Comparison of ENCODE assay signal across 9 mouse cellular contexts in the genomic region with DNA sequence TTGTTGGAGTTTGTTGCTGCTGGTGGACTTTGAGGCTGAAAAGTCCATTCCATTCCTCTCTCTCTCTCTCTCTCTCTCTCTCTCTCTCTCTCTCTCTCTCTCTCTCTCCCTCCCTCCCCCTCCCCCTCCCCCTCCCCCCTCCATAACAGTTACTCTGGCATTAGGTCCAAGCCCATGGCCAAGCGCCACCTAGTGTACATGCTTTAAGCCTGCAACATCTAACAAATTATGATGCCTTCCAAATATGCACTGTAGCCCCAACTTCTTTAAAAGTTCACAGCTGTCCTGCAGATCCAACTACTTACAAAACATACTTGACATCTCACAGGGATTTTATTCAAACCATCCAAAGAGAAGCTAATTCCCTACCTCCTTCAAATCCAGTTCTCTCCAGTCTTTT. TPM values are rescaled to one million over a fixed set of nuclear protein-coding genes. Genes with fewer than 3 reads are reported as not detected.
A peak's percentile ranks its signal among the peaks of the same experiment; 100 is the strongest.
DNase-seq lines count a peak whose midpoint lies in the region; ATAC-seq and TF ChIP-seq lines count a peak whose summit lies in the region.
"Had no signal": no experiment of that assay in that cellular context is flagged by ENCODE, and none has a peak within 500 bp of the region (broad histone marks: within the 10 kb centered on the region; RNA-seq: fewer than 3 reads in every experiment).

No protein-coding gene starts in this region.

- peak; percentile 36 for DNase-seq in intestine, embryonic 14.5 days (ENCODE audit: low spot score)
- DNase-seq in 416B (ENCODE audit: low read depth) (peak; percentile 41), CH12.LX (ENCODE audit: extremely low read depth) (peak; percentile 45)
- DNase-seq in heart, postnatal 4 days = peak; percentile 70
- no peak for DNase-seq in urinary bladder, postnatal 10 days (ENCODE audit: low spot score)
- no peak for DNase-seq in layer of hippocampus, adult 9-10 months (ENCODE audit: low spot score)

- no peak overlapping the region for H3K4me2 ChIP-seq in intestine, embryonic 14.5 days (ENCODE audit: low read length)
- H3K4me2 ChIP-seq in intestine, embryonic 16.5 days (ENCODE audit: low read depth, low read length) = no peak overlapping the region
- no peak overlapping the region for H3K4me2 ChIP-seq in CH12.LX (ENCODE audit: insufficient read depth, low read depth, poor library complexity, severe bottlenecking)
- H3K4me2 ChIP-seq: embryonic facial prominence, embryonic 12.5 days; limb, embryonic 13.5 days had no signal

- no peaks in the 10 kb centered on the region for H3K79me2 ChIP-seq in CH12.LX (replicated peaks; ENCODE audit: control insufficient read depth, extremely low read depth, insufficient read depth, poor library complexity, severe bottlenecking)

- H3K27ac ChIP-seq in intestine, embryonic 14.5 days (ENCODE audit: low read depth) = no peak overlapping the region
- H3K27ac ChIP-seq in intestine, embryonic 16.5 days (ENCODE audit: low read length) = no peak overlapping the region
- no peak overlapping the region for H3K27ac ChIP-seq in CH12.LX (ENCODE audit: insufficient read depth, low read depth)
- H3K27ac ChIP-seq: embryonic facial prominence, embryonic 12.5 days; limb, embryonic 13.5 days had no signal

- no peak for TF ChIP-seq POLR2A in CH12.LX (IDR thresholded peaks at IDR 0.05; ENCODE audit: low read depth, low read length)

- dilution Hi-C loops in CH12.LX (cut with MboI; ENCODE audit: extremely low pct_ligation_motif_present, extremely low pct_unique_long_range_greater_than_20kb, low sequenced_read_pairs) = no loop called here

- no peak overlapping the region for H3K9ac ChIP-seq in intestine, embryonic 14.5 days (ENCODE audit: low read length)
- no peak overlapping the region for H3K9ac ChIP-seq in intestine, embryonic 16.5 days (ENCODE audit: low read depth, low read length)
- no peak overlapping the region for H3K9ac ChIP-seq in CH12.LX (ENCODE audit: insufficient read depth, low read depth)
- H3K9ac ChIP-seq: embryonic facial prominence, embryonic 12.5 days; limb, embryonic 13.5 days had no signal

- no peaks in the 10 kb centered on the region for H3K27me3 ChIP-seq in intestine, embryonic 14.5 days (replicated peaks; ENCODE audit: control insufficient read depth, insufficient read depth, low read length)
- no peaks in the 10 kb centered on the region for H3K27me3 ChIP-seq in intestine, embryonic 16.5 days (replicated peaks; ENCODE audit: control insufficient read depth, insufficient read depth, low read length)
- H3K27me3 ChIP-seq in CH12.LX (replicated peaks) = no peaks in the 10 kb centered on the region
- H3K27me3 ChIP-seq: embryonic facial prominence, embryonic 12.5 days; limb, embryonic 13.5 days had no signal

- no peak overlapping the region for H3K4me3 ChIP-seq in intestine, embryonic 14.5 days (ENCODE audit: low read depth, low read length)
- no peak overlapping the region for H3K4me3 ChIP-seq in intestine, embryonic 16.5 days (ENCODE audit: low read length)
- H3K4me3 ChIP-seq in CH12.LX (replicated peaks in 1 of 3; ENCODE audit: low read depth in 2 of 3, low read length in 2 of 3, poor library complexity in 1 of 3) = no peak overlapping the region
- H3K4me3 ChIP-seq: embryonic facial prominence, embryonic 12.5 days; limb, embryonic 13.5 days had no signal

- peak in 1 of 2 experiments; percentile 68; a peak in 2 of 4 replicates for TF ChIP-seq CTCF in CH12.LX (conservative IDR thresholded peaks at IDR 0.05 in 1 of 2, IDR thresholded peaks at IDR 0.05 in 1 of 2; ENCODE audit: low read depth in 2 of 2, low read length in 2 of 2)

- peak; percentile 44 for TF ChIP-seq RAD21 in CH12.LX (IDR thresholded peaks at IDR 0.05; ENCODE audit: low read depth, low read length)

- H3K4me1 ChIP-seq in intestine, embryonic 14.5 days (replicated peaks; ENCODE audit: control insufficient read depth, insufficient read depth, low read length) = peaks cover 9% of the 10 kb centered on the region; the same call in 1 of the 2 replicates
- peaks cover 9% of the 10 kb centered on the region for H3K4me1 ChIP-seq in intestine, embryonic 16.5 days (ENCODE audit: control insufficient read depth, insufficient read depth, low read length)
- peaks cover 0 to 12% of the 10 kb centered on the region in 2 experiments; a peak in 2 of 4 replicates for H3K4me1 ChIP-seq in CH12.LX (ENCODE audit: control insufficient read depth in 1 of 2, insufficient read depth in 2 of 2)

- peaks cover 10% of the 10 kb centered on the region for H3K36me3 ChIP-seq in intestine, embryonic 14.5 days (ENCODE audit: control insufficient read depth, insufficient read depth, low read length)
- no peaks in the 10 kb centered on the region for H3K36me3 ChIP-seq in intestine, embryonic 16.5 days (ENCODE audit: control insufficient read depth, insufficient read depth, low read length)
- H3K36me3 ChIP-seq in CH12.LX (replicated peaks in 1 of 2; ENCODE audit: control insufficient read depth in 1 of 2, insufficient read depth in 1 of 2, low read length in 1 of 2) = peaks cover 0 to 6% of the 10 kb centered on the region in 2 experiments

- in situ Hi-C loops in CH12.LX (cut with MboI; ENCODE audit: low pct_ligation_motif_present, low pct_unique_long_range_greater_than_20kb, low sequenced_read_pairs) = loop anchor here (25.0 kb wide), 1 partner anchor 575 kb away; a partner anchor contains a TSS

- no peak for TF ChIP-seq EP300 in CH12.LX (IDR thresholded peaks at IDR 0.05; ENCODE audit: low read length)

- 44% methylated on average over 1 of the region's 1 CpGs for WGBS in intestine, embryonic 14.5 days
- 58% methylated on average over 1 of the region's 1 CpGs for WGBS in intestine, embryonic 16.5 days

- no peak for ATAC-seq in intestine, embryonic 14.5 days (replicated peaks; ENCODE audit: low FRiP score, low TSS enrichment, low read depth)
- no peak for ATAC-seq in intestine, embryonic 16.5 days

- no peaks in the 10 kb centered on the region for H3K9me3 ChIP-seq in intestine, embryonic 14.5 days (ENCODE audit: control insufficient read depth, low read length)
- H3K9me3 ChIP-seq in intestine, embryonic 16.5 days (ENCODE audit: control insufficient read depth, low read length) = no peaks in the 10 kb centered on the region
- no peaks in the 10 kb centered on the region for H3K9me3 ChIP-seq in CH12.LX (replicated peaks; ENCODE audit: low read length)
- H3K9me3 ChIP-seq: embryonic facial prominence, embryonic 12.5 days; limb, embryonic 13.5 days had no signal

TF ChIP-seq in CH12.LX, 34 proteins besides CTCF, POLR2A, EP300 and RAD21:
- TF ChIP-seq KAT2A (IDR thresholded peaks at IDR 0.05; ENCODE audit: insufficient replicate concordance, low read length) = no peak
- TF ChIP-seq ZMIZ1 (IDR thresholded peaks at IDR 0.05; ENCODE audit: low read depth, low read length) = no peak
- no peak for TF ChIP-seq IRF4 (IDR thresholded peaks at IDR 0.05; ENCODE audit: low read depth, low read length)
- TF ChIP-seq TBP (conservative IDR thresholded peaks at IDR 0.05; ENCODE audit: low read depth, low read length) = no peak
- no peak for TF ChIP-seq HCFC1 (IDR thresholded peaks at IDR 0.05; ENCODE audit: low read depth, low read length)
- TF ChIP-seq RCOR1 (conservative IDR thresholded peaks at IDR 0.05; ENCODE audit: low read depth, low read length) = no peak
- no peak for TF ChIP-seq MYC (IDR thresholded peaks at IDR 0.05; ENCODE audit: low read depth, low read length)
- TF ChIP-seq SMC3 (IDR thresholded peaks at IDR 0.05; ENCODE audit: low read depth, low read length) = peak; percentile 67
- 0 out of 2 replicates have a peak, but pooled peaks have one; percentile 32 for TF ChIP-seq MAZ (IDR thresholded peaks at IDR 0.05; ENCODE audit: low read depth, low read length)
- no peak for TF ChIP-seq GABPA (IDR thresholded peaks at IDR 0.05; ENCODE audit: insufficient replicate concordance, low read depth, low read length)
- no peak for TF ChIP-seq POLR2AphosphoS2 (IDR thresholded peaks at IDR 0.05; ENCODE audit: low read depth, low read length)
- TF ChIP-seq E2F4 (IDR thresholded peaks at IDR 0.05; ENCODE audit: insufficient replicate concordance, low read depth, low read length) = no peak
- no peak for TF ChIP-seq ZKSCAN1 (IDR thresholded peaks at IDR 0.05; ENCODE audit: borderline replicate concordance, low read depth, low read length)
- TF ChIP-seq USF1 (IDR thresholded peaks at IDR 0.05; ENCODE audit: low read depth, low read length) = no peak
- TF ChIP-seq MXI1 (IDR thresholded peaks at IDR 0.05; ENCODE audit: low read depth, low read length) = no peak
- TF ChIP-seq USF2 (conservative IDR thresholded peaks at IDR 0.05; ENCODE audit: low read depth, low read length) = no peak
- no peak for TF ChIP-seq NELFE (IDR thresholded peaks at IDR 0.05; ENCODE audit: low read depth, low read length)
- no peak for TF ChIP-seq NRF1 (IDR thresholded peaks at IDR 0.05; ENCODE audit: low read depth, low read length)
- TF ChIP-seq CHD2 (IDR thresholded peaks at IDR 0.05; ENCODE audit: low read length) = peak; percentile 53; the same call in 1 of the 2 replicates
- TF ChIP-seq ZC3H11A (IDR thresholded peaks at IDR 0.05; ENCODE audit: low read depth, low read length) = peak; percentile 5; the same call in 1 of the 2 replicates
- no peak for TF ChIP-seq JUN (IDR thresholded peaks at IDR 0.05; ENCODE audit: insufficient read depth, low read depth, low read length)
- TF ChIP-seq ETS1 (conservative IDR thresholded peaks at IDR 0.05; ENCODE audit: low read depth, low read length) = no peak
- TF ChIP-seq CHD1 (IDR thresholded peaks at IDR 0.05; ENCODE audit: low read depth, low read length) = no peak
- no peak for TF ChIP-seq BHLHE40 (IDR thresholded peaks at IDR 0.05; ENCODE audit: low read depth, low read length)
- TF ChIP-seq JUND (conservative IDR thresholded peaks at IDR 0.05; ENCODE audit: low read depth, low read length) = no peak
- TF ChIP-seq ELF1 (IDR thresholded peaks at IDR 0.05; ENCODE audit: low read depth, low read length) = no peak
- TF ChIP-seq ZNF384 (IDR thresholded peaks at IDR 0.05; ENCODE audit: low read depth, low read length) = no peak

RNA-seq across cellular contexts. Expression of a gene that starts 14.1 kb away (rescaled TPM):
- 23.4 and 24.8 TPM in 2 replicates for polyA plus RNA-seq in intestine, embryonic 14.5 days (2014; fragmentation: Nextera tagmentation; extraction: Ambion mirVana)
- polyA plus RNA-seq in intestine, embryonic 16.5 days (2015; fragmentation: Nextera tagmentation; extraction: Ambion mirVana) = 24.7 and 28.6 TPM in 2 replicates
- total RNA-seq in CH12.LX (2012; rRNA removed) (0.34 and 0.55 TPM in 2 replicates), CH12.LX (2014; rRNA removed) (0.46 and 0.86 TPM in 2 replicates)
- 0.73 and 0.86 TPM in 2 replicates for polyA plus RNA-seq in CH12.LX (2012; ENCODE audit: insufficient read length, low read depth)
- total RNA-seq in heart, postnatal 4 days (2021) = 10 to 100 TPM; 13.4 to 18.1 TPM

Comparison
In these comparisons a context has a peak if more than half of its experiments do, and no peak if none do; other contexts are left out.
1. DNase-seq: peak in intestine, embryonic 14.5 days (single experiment), 416B (single experiment), CH12.LX (single experiment) and heart, postnatal 4 days (single experiment); none in urinary bladder, postnatal 10 days (single experiment) and layer of hippocampus, adult 9-10 months (single experiment).
2. RNA of a gene that starts 14.1 kb away (polyA plus RNA-seq): 24.7 to 28.6 TPM in intestine, embryonic 16.5 days and 23.4 to 24.8 TPM in intestine, embryonic 14.5 days; 0.73 to 0.86 TPM in CH12.LX; every median in the first group is over 10 times any median in the second.